Mouse (Mus musculus) brain, embryonic 14.5 days (tissue): ENCODE data around the gene Abl2. TPM values are rescaled to one million over a fixed set of nuclear protein-coding genes. Genes with fewer than 3 reads are reported as not detected.
"Not testable (repeated sequence)": the region's sequence is repeated elsewhere in the genome, so short reads cannot be mapped to it uniquely, and the experiment has no call there.

ENCODE experiments used
- DNase-seq: peaks from one replicate; pipeline ENCODE4 v3.0.0-alpha.2; 2011; ENCODE audit warnings: low read depth
- CTCF ChIP-seq: fragments of 200-500 bp; IDR thresholded peaks from 2 replicates; pipeline ENCODE4 v1.5.1; 2012; ENCODE audit warnings: inconsistent platforms, mild to moderate bottlenecking, moderate library complexity, borderline replicate concordance; ENCODE audit not compliant: insufficient read depth, insufficient read length; ENCODE audit errors: extremely low read depth
- POLR2A ChIP-seq: fragments of 200-500 bp; IDR thresholded peaks from 2 replicates; pipeline ENCODE4 v1.6.1; 2012; ENCODE audit warnings: mild to moderate bottlenecking, inconsistent platforms, borderline replicate concordance; ENCODE audit not compliant: poor library complexity, insufficient read depth, insufficient read length, severe bottlenecking; ENCODE audit errors: extremely low read depth
- polyA plus RNA-seq: library from polyadenylated mRNA; depleted of rRNA; stranded (reverse); fragments of >200 nt; gene quantifications from 2 replicates; pipeline ENCODE4 v1.2.3, GENCODE M21; 2012; rRNA removed

Abl2 gene
- 12.7 and 22.1 TPM in 2 replicates for polyA plus RNA-seq

GRCm38 (mm10) chr1:156558024-156558930 lies at the start of gene Abl2:
TSS of gene Abl2 (plus strand) at chr1:156558786.
- TF ChIP-seq CTCF (no peak), POLR2A (peak; percentile 92)
- peak; percentile 96 for DNase-seq

GRCm38 (mm10) chr1:156520136-156520780 lies 38.3 kb upstream of the Abl2 start:
- TF ChIP-seq CTCF (no peak), POLR2A (no peak)
- no peak for DNase-seq

GRCm38 (mm10) chr1:156521796-156522517 lies 36.6 kb upstream of the Abl2 start:
- DNase-seq, result peak; percentile 11
- TF ChIP-seq CTCF, result no peak
- no peak for TF ChIP-seq POLR2A

- DNase-seq, result not testable (repeated sequence)
Observed at GRCm38 (mm10) chr1:156523842-156524241, 34.7 kb upstream of the Abl2 start, which contains the start of gene Gm10031. TSS of gene Gm10031 (plus strand) at chr1:156524012.

- not testable (repeated sequence) for DNase-seq
Observed at GRCm38 (mm10) chr1:156532476-156533175, 26.0 kb upstream of the Abl2 start.

- TF ChIP-seq POLR2A (no peak), CTCF (no peak)
- no peak for DNase-seq
Observed at GRCm38 (mm10) chr1:156533483-156533882, 25.1 kb upstream of the Abl2 start.

GRCm38 (mm10) chr1:156533911-156534310 lies 24.7 kb upstream of the Abl2 start:
- DNase-seq, result no peak
- TF ChIP-seq POLR2A, result no peak
- no peak for TF ChIP-seq CTCF

GRCm38 (mm10) chr1:156537031-156537430 lies 21.6 kb upstream of the Abl2 start:
- TF ChIP-seq POLR2A (no peak), CTCF (no peak)
- no peak for DNase-seq

- DNase-seq, result no peak
- TF ChIP-seq CTCF (no peak), POLR2A (no peak)
Observed at GRCm38 (mm10) chr1:156537701-156538100, 20.9 kb upstream of the Abl2 start.

GRCm38 (mm10) chr1:156538382-156538781 lies 20.2 kb upstream of the Abl2 start:
- DNase-seq, result peak; percentile 17
- TF ChIP-seq CTCF (no peak), POLR2A (no peak)

- TF ChIP-seq CTCF, result peak; percentile 57; the same call in 1 of the 2 replicates
- no peak for TF ChIP-seq POLR2A
- peak; percentile 79 for DNase-seq
Observed at GRCm38 (mm10) chr1:156539787-156540560, 18.6 kb upstream of the Abl2 start.

- no peak for DNase-seq
- TF ChIP-seq POLR2A, result no peak
- no peak for TF ChIP-seq CTCF
Observed at GRCm38 (mm10) chr1:156543999-156544398, 14.6 kb upstream of the Abl2 start.

- TF ChIP-seq CTCF (no peak), POLR2A (no peak)
- DNase-seq, result peak; percentile 77
Observed at GRCm38 (mm10) chr1:156558950-156559640, 509 bp downstream of the Abl2 start.
